In the genomic region with DNA sequence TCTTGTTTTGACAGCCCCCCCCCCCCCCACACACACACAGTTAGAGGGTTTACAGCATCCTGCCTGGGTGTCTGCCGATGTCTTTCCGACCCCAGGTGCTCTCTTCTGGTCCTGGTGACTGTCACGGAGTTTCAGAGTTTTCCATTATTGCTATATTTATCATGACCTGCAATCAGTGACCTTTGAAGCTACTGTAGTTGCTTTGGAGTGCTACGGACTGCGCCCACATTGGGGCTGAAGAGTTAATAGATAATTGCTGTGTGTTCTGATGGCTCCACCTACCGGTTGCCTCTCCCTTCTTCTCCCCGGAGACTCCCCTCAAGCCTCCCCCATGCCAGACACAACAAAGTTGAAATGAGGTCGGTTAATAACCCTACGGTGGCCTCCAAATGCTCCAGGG, we compare ENCODE assay signal across 8 mouse cellular contexts. TPM values are rescaled to one million over a fixed set of nuclear protein-coding genes. Genes with fewer than 3 reads are reported as not detected.
DNase-seq lines count a peak whose midpoint lies in the region; ATAC-seq and TF ChIP-seq lines count a peak whose summit lies in the region.
"Had no signal": no experiment of that assay in that cellular context is flagged by ENCODE, and none has a peak within 500 bp of the region (broad histone marks: within the 10 kb centered on the region; RNA-seq: fewer than 3 reads in every experiment).

No protein-coding gene starts in this region.

- 0 out of 2 replicates have a peak, but pooled peaks cover 7% of the 10 kb centered on the region for H3K4me1 ChIP-seq in limb, embryonic 14.5 days (ENCODE audit: control insufficient read depth, insufficient read depth, low read length)

- no peak for ATAC-seq in limb, embryonic 14.5 days (ENCODE audit: low FRiP score, low read depth)

- no peak overlapping the region for H3K4me3 ChIP-seq in limb, embryonic 14.5 days (replicated peaks; ENCODE audit: low read length)

- DNase-seq in CD8-positive naive resting alpha-beta T cell, adult 2 months (ENCODE audit: low read depth in 2 of 2, low spot score in 2 of 2) = peak; percentile 14 to 38
- peak; percentile 45 for DNase-seq in T-cell, adult 2 months (ENCODE audit: low spot score)
- DNase-seq in embryo, embryonic 9.5 days (ENCODE audit: extremely low spot score) = peak; percentile 65
- peak; percentile 68 for DNase-seq in heart, postnatal 4 days
- DNase-seq in limb, embryonic 14.5 days (ENCODE audit: low spot score) = no peak
- DNase-seq in naive thymus-derived CD4-positive, alpha-beta T cell, adult 2 months (ENCODE audit: low read depth) = peak; percentile 84
- no peak for DNase-seq in urinary bladder, adult 2 months (ENCODE audit: low spot score)

- TF ChIP-seq POLR2A in limb, embryonic 14.5 days (IDR thresholded peaks at IDR 0.05; ENCODE audit: borderline replicate concordance, extremely low read depth, insufficient read depth, insufficient read length) = no peak

- no peak overlapping the region for H3K27ac ChIP-seq in limb, embryonic 14.5 days (replicated peaks; ENCODE audit: low read depth, low read length)

- no peaks in the 10 kb centered on the region for H3K27me3 ChIP-seq in limb, embryonic 14.5 days (ENCODE audit: control insufficient read depth, insufficient read depth, low read length)

- no peaks in the 10 kb centered on the region for H3K9me3 ChIP-seq in limb, embryonic 14.5 days (ENCODE audit: control insufficient read depth, low read length)

- no peaks in the 10 kb centered on the region for H3K36me3 ChIP-seq in limb, embryonic 14.5 days (ENCODE audit: control insufficient read depth, insufficient read depth, low read length)

- H3K4me2 ChIP-seq in limb, embryonic 14.5 days (replicated peaks; ENCODE audit: low read depth, low read length, severe bottlenecking) = peak overlapping the region; percentile 14; the same call in 1 of the 2 replicates

- WGBS in limb, embryonic 14.5 days = 12% methylated on average over 9 of the region's 9 CpGs

- H3K9ac ChIP-seq in limb, embryonic 14.5 days (ENCODE audit: low read depth, low read length, severe bottlenecking) = no peak overlapping the region

RNA-seq across cellular contexts. Expression of a gene that starts 12.5 kb away (rescaled TPM):
- not detected for total RNA-seq in heart, postnatal 4 days (2021)
- polyA plus RNA-seq in limb, embryonic 14.5 days (2012; rRNA removed) = 0.06 and 0.14 TPM in 2 replicates
- polyA plus RNA-seq in limb, embryonic 14.5 days (2014; fragmentation: Nextera tagmentation; extraction: Ambion mirVana) = 0.19 and 0.22 TPM in 2 replicates
- not detected in 2 replicates for polyA plus RNA-seq in urinary bladder, adult 2 months (2012; rRNA removed)
- polyA plus RNA-seq: testis, adult 2 months had no signal

RNA-seq across cellular contexts. Expression of a gene that starts 24.8 kb away (rescaled TPM):
- total RNA-seq in heart, postnatal 4 days (2021) = 1 to 10 TPM in 1 of 2 experiments, under 1 TPM in 1; 0.97 to 1.4 TPM
- polyA plus RNA-seq in limb, embryonic 14.5 days (2012; rRNA removed) = 0.08 and 0.26 TPM in 2 replicates
- not detected in 2 replicates for polyA plus RNA-seq in limb, embryonic 14.5 days (2014; fragmentation: Nextera tagmentation; extraction: Ambion mirVana)
- 0.07 and 0.17 TPM in 2 replicates for polyA plus RNA-seq in urinary bladder, adult 2 months (2012; rRNA removed)

RNA-seq across cellular contexts. Expression of a gene that starts 39.4 kb away (rescaled TPM):
- 10 to 100 TPM; 17.9 to 20.4 TPM for total RNA-seq in heart, postnatal 4 days (2021)
- 40.0 and 52.7 TPM in 2 replicates for polyA plus RNA-seq in limb, embryonic 14.5 days (2012; rRNA removed)
- polyA plus RNA-seq in limb, embryonic 14.5 days (2014; fragmentation: Nextera tagmentation; extraction: Ambion mirVana) = 27.4 and 28.6 TPM in 2 replicates
- 12.7 and 15.9 TPM in 2 replicates for polyA plus RNA-seq in urinary bladder, adult 2 months (2012; rRNA removed)

Comparison
In these comparisons a context has a peak if more than half of its experiments do, and no peak if none do; other contexts are left out.
1. DNase-seq: peak in CD8-positive naive resting alpha-beta T cell, adult 2 months (2 of 2), T-cell, adult 2 months (single experiment), embryo, embryonic 9.5 days (single experiment), heart, postnatal 4 days (single experiment) and naive thymus-derived CD4-positive, alpha-beta T cell, adult 2 months (single experiment); none in limb, embryonic 14.5 days (single experiment) and urinary bladder, adult 2 months (single experiment).